Mouse (Mus musculus): Measurements from ENCODE around the gene Cage1.

GRCm38 (mm10) chr13:38037044-38037687, at the start of gene Cage1:
- TF ChIP-seq CTCF (IDR thresholded peaks at IDR 0.05; ENCODE audit: low read depth) = peak; percentile 54
- TF ChIP-seq EP300 (IDR thresholded peaks at IDR 0.05; ENCODE audit: low read depth) = no peak; the same call in 1 of the 2 replicates

All from liver, postnatal 0 days (tissue).